Mouse (Mus musculus) hindlimb bud, embryonic 11.5 days (tissue): ENCODE results near the gene Olfr821.
"Not testable (repeated sequence)": the region's sequence is repeated elsewhere in the genome, so short reads cannot be mapped to it uniquely, and the experiment has no call there.

Experiments
- DNase-seq: peaks from one replicate; pipeline ENCODE4 v3.0.0-alpha.2; 2012; ENCODE audit warnings: low read depth, low spot score; ENCODE audit errors: extremely low spot score

The Olfr821 gene

DNA sequence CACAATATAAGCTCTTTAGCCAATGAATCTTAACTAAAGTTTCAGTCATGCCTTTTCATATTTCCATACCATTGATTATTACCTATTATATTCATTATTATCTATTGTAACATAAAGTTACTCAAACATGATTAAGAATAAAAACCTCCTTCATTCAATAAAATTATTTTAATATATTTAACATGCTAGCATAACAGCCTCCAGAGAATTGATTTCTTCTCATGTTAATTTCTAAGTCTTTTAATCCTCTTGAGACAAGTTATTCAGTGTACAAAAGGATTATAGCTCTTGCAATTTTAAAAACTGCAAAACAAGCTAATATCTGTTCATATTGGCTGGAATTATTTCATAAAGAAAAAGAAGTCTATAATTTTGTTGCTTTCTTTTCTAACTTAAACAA lies at the start of gene Olfr821:
Gene Olfr821 (plus strand): TSS at position 301 of the 400 bp plus-strand sequence.
- DNase-seq = no peak

GRCm38 (mm10) chr10:129981867-129982266 lies 48.3 kb upstream of the Olfr821 start:
- DNase-seq = not testable (repeated sequence)

GRCm38 (mm10) chr10:129984962-129985361 lies 45.2 kb upstream of the Olfr821 start, which contains the start of gene Gm10310:
Gm10310 (minus strand) TSS chr10:129985062.
- not testable (repeated sequence) for DNase-seq

DNA sequence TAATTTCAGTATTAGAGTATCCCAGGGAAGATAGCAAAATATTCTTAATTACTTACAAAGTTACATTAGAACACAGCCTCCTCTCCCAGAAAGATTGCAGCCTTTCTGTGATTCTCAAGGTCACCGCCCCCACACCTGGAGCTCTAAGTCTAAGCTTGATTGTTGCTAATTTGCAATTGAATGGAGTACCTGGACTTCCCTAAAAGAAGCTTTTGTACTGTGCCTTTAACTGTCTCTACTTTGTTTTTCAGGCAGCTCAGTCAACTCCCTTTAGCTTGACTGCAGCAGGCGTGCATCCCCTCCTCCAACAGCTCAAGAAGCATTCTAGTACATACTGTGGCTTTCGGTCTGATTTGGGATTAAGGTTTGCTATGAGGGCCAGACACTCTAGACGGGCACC lies 26.0 kb upstream of the Olfr821 start:
- DNase-seq = not testable (repeated sequence)

DNA sequence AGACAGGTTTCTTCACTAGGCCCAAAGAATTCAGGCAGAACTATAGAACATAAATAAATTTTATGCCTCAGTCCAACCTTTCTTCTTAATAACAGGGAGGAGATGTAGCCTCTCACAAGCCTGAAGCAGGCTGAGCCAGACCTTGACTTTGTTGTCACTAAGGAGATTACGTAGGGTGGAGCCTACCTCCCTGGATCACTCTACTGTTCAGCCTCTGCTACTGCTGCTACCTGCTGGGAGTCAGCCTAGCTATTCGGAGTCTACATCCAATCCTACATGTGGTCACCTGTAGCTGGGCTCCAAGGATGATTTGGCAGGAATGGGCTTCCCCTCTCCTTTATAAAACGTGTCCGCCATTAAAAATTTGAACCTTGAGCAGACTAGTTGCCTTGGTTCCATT lies 24.8 kb upstream of the Olfr821 start:
- DNase-seq = not testable (repeated sequence)

- DNase-seq = no peak
These were observed 17.8 kb upstream of the Olfr821 start, which contains the start of gene Olfr820 for GRCm38 (mm10) chr10:130012321-130012720. Olfr820 (plus strand) TSS chr10:130012621.

GRCm38 (mm10) chr10:130037096-130037495 lies 6.9 kb downstream of the Olfr821 start:
- DNase-seq = no peak

GRCm38 (mm10) chr10:130070910-130071309 lies 40.8 kb downstream of the Olfr821 start, which contains the start of gene Olfr822:
Olfr822 (plus strand) TSS chr10:130071210.
- DNase-seq = no peak
